Mouse (Mus musculus) thymus, postnatal 25 days (tissue): ENCODE results near the gene Hoxd10.

Experiments
- DNase-seq: peaks from one replicate; pipeline ENCODE4 v3.0.0; 2022

Hoxd10 gene

DNA sequence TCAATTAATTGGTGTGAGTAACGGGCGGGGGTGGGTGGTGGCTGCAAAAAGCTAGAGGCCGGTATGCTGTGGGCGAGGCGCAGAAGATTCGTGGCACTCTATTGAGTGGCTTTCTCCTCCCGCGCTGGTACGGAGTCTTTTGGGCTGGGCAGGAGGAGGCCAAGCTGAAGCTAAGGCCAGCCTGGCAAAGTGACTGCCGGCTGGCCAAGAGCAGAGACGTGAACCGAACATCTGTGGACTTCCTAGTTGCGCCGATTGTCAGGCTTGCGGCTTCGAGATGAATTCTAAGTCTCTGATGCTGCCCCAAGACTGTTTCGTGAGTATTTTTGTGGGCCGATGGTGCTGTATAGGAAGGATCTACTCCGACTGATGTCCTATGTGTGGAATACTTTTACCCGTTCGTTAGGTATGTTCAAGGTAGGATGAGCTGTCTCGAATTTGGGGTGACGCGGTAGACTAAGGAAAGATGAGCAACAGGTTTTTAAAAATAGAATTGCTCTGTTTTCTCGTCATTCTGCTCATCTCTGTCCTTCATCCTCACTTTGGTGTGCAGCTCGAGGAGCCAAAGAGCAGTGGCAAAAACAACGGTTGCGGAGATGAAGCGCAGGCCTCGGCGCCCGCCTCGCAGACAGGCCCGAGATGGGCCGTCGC is 24.4 kb upstream of the Hoxd10 start:
- no peak for DNase-seq

DNA sequence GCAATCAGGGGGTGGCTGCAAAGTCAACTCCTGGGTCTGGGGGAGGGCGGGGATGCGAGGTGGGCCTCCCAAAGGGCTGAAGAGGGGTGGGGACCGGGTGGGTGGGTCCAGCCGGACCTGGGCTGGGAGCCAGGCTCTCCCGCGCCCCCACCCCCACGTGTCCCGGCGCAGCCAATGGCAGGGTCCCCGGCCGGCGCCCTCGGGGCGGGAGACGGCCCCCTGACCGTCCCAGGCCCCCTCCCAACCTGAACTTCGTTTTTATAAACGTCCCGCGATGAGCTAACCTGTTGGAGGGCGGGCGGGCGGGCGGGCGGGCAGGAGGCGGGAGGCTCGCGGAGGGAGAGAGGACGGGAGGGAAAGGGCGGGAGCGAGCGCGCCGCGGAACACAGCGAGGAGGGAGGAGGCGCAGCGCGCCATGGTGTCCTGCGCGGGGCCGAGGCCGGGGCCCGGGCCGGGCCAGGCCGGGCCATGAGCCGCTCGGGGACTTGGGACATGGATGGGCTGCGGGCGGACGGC is 23.8 kb upstream of the Hoxd10 start, which contains the start of gene Hoxd13:
TSS of gene Hoxd13 (plus strand) at position 469 of the 516 bp plus-strand sequence.
- DNase-seq = no peak

DNA sequence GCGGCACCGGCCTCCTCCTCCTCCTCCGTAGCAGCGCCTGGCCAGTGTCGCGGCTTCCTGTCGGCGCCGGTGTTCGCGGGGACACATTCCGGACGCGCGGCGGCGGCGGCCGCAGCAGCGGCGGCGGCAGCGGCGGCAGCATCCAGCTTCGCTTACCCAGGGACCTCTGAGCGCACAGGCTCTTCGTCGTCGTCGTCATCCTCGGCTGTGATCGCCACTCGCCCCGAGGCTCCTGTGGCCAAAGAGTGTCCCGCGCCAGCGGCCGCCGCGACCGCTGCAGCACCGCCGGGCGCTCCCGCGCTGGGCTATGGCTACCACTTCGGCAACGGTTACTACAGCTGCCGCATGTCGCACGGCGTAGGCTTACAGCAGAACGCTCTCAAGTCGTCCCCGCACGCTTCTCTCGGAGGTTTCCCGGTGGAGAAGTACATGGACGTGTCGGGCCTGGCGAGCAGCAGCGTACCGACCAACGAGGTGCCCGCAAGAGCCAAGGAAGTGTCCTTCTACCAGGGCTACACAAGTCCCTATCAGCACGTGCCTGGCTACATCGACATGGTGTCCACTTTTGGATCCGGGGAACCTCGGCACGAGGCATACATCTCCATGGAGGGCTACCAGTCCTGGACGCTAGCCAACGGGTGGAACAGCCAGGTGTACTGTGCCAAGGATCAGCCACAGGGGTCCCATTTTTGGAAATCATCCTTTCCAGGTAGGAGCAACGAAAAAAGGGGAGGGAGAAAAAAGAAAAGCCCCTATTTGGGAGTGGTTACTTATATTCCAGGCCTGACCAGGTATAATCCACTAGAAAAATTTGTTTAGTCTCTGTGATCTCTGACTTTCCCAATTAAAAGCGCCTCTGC is 23.1 kb upstream of the Hoxd10 start:
- DNase-seq = no peak

DNA sequence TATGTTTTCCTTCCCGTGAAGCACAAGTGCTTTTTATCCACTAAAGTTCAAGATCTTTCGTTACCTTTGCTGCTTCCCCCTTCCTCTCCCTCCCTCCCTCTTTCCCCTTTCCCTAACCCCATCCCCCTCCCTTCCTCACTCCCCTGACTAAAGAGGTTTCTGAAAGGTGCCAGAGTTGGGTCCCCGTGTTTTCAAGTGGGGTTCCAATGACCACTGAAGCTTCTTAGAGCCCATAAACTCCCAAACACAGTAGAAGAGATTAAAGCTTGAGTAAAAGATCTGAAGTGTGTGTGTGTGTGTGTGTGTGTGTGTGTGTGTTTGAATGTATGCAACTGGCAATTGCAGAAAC is 22.5 kb upstream of the Hoxd10 start:
- DNase-seq = no peak

DNA sequence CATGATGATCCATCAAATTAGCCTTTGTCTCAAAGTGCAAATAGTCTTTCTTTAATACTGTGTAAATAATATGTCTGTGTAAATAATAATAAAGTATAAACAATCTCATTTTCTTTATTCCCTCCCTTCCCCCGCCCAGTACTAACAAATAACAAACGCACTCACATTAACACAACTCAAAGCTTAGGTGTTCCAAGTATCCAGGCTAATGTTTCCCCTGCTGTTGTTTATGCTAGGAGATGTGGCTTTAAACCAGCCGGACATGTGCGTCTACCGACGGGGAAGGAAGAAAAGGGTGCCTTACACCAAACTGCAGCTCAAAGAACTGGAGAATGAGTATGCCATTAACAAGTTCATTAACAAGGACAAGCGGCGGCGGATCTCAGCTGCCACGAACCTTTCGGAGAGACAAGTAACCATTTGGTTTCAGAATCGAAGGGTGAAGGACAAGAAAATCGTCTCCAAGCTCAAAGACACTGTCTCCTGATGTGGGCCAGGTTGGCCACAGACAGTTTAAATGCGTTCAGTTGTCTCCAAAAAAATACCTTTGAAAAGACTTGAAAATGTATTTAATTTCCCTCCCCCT is 22.0 kb upstream of the Hoxd10 start:
- no peak for DNase-seq

DNA sequence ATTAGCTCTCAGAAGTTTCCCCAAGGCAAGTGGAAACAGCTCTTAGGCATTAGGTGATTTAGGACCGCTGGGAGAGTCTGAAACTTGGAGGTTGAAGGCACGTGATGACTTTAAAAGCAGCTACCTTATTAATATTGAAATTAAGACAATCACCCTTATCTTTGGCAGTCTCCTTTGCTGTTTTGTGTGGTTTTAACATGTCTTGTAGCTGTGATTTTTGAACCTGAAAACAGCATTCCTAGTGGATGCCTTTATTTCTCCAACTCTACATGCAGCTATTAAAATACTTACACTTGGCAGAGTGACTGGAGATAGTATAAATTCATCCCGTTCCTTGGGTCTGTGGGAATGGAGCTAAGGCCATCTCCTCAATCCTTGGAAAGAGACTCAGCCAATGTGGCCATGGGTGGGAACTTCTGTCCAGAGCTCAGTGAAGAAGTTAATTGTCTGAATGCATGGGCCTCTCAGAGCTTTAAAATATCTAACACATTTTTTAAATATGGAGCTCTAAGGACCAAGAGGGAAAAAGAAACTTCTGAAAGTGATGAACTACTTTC is 21.0 kb upstream of the Hoxd10 start:
- DNase-seq = no peak

DNA sequence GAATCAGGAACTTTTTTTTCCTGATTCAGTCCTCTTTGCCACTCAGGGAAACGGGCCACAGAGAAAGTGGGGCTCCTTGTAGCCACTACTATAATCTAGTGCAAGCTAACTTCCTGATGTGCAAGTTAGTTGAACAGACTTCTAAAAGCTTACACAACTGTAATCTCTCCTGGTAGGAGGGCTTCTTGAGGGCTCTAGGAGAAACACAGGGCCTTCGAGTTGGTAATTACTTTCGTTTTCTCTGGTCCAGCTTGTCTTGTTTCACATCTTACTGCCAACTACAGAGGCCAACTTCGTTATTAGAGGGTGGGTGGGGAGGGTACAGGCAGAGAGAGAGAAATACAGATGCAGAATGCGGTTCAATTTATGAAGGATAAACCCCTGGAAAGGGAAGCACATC is 19.9 kb upstream of the Hoxd10 start:
- DNase-seq = no peak

DNA sequence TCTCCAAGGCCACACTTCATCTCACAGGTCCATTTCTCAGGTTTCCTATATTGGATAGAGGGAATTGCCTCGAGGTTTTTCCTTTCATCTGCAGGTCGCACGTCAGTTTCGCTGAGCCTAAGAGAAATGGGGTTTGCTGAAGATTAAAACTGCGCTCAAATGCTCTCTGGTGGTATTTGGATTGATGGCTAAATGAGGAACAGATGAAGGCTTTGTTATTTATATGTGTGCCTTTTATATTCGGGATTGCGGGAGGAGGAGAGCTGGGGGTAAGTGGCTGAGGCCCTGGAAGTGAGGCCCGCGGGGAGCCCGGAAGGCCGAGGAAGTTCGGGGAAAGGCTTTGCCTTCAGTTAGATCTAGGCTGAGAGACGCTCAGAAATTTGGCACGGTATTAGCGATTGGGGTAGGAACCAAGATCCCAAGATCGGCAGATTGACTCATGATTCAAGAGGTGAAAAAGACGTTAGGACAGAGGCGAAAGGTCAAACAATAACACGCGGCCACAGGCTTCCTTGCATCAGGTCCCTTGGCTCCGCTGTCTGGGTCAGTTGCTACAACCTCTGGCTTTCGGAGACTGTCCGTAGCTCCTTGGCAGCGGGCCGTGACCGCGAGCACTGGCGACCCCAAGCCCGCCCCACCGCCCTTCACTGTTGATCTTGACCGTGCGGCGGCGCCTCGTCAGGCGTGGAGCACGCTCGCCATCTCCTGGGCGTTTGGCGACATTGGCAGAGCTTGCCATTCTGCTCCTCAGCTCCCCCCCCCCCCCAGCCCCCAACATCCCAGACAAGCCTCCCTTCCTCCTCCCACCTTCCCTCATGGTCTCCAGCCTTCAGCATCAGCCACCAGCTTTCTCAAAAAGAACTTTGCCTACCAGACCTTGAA is 19.0 kb upstream of the Hoxd10 start:
- peak; percentile 40 for DNase-seq

DNA sequence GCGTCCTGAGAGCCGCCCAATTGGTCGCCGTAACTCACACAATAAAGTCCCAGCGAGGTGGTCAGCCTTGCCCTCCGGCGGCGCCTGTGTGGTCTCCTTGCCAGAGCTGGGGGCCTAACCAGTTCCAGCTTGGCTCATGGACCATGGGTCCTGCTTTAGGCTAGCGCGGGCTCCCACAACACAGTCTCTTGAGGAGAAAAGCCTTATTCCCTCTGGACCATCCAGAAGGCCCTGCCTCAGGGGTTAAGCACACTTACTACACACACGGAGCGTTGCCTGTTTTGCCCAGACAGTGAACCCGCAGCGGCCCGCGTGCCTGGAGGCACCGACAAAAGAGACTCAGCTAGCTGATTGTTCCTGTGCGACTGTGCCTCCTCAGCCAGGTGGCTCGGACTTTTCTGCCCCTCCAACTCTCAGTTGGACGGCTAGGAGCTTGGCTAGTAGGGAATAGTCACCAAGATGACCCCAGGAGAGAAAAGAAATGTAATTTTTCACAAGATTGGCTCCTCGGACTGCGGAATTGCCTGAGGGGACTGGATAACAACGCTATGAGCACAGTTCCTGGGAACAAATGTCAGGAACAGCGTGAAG is 17.8 kb upstream of the Hoxd10 start:
- DNase-seq = no peak

DNA sequence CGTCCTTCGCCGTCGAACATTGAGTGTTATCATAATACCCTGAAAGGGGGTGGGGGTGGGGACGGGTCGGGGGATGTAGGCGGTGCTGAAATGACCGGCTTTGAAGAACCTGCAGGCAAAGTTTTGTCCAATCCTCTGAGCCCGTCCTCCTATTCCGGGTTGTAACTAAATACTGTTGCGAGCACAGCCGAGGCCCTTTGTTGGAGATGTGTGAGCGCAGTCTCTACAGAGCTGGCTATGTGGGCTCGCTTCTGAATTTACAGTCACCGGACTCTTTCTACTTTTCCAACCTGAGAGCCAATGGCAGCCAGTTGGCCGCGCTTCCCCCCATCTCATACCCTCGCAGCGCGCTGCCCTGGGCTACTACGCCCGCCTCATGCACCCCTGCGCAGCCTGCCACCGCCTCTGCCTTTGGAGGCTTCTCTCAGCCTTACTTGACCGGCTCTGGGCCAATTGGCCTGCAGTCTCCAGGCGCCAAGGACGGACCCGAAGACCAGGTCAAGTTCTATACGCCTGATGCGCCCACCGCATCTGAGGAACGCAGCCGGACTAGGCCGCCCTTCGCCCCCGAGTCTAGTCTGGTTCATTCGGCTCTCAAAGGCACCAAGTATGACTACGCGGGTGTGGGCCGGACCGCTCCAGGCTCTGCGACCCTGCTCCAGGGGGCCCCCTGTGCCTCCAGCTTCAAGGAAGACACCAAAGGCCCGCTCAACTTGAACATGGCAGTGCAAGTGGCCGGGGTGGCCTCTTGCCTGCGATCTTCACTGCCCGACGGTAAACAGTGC is 16.7 kb upstream of the Hoxd10 start, which contains the start of gene Hoxd12:
TSS of gene Hoxd12 (plus strand) at position 133 of the 785 bp plus-strand sequence.
- DNase-seq = no peak

DNA sequence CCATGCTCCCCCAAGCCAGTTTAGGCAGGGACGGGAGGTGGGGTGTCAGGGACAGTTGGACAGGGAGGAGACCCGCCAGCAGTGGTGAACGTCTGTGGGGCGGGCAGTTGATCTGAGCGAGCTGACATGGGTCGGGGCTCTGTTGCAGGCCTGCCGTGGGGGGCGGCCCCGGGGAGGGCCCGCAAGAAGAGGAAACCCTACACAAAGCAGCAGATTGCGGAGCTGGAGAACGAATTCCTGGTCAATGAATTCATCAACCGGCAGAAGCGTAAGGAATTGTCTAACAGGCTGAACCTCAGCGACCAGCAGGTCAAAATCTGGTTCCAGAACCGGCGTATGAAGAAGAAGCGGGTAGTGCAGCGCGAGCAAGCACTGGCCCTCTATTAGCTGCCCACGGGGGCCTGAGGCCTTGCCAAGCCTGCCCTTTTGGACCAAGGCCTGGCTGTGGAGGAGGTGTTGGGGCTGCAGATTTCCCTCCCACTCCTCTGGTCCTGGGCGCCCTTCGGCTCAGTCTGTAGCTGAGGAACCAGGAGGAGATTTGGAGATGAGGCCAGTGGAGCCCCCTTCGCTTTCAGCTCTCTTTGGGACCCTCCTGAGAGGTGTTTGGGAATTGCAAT is 15.9 kb upstream of the Hoxd10 start:
- DNase-seq = no peak

DNA sequence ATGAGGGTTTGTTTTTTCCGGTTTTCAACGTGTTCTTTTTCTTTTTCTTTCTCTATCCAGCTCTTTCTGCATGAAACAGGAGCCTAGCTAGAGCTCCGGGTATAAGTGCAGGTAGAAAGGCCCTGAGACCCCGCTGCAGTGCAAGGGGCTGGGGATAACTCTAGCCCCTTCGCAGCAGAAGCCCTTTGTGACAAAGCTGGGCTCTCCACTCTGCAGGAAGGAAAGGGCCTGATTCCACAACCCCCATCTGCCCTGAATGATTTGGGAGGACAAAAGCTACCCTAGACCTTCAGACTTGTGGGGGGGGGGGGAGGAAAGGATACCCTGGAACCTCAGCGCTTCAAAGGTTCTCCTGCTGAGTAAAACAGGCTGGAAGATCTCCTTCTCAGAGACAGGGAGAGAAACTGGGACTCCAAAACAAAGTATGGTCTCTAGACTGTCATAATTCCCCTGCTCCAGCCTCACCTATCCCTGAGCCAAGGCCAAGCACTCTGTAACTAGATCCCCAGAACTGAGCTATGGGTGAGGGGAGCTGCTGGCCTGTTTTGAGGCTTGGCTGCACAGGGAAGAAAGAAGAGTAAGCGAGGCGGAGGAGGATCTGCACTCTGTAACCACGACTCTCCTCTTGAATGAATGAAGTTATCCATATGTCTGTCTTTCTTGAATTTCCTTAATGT is 15.2 kb upstream of the Hoxd10 start:
- no peak for DNase-seq

DNA sequence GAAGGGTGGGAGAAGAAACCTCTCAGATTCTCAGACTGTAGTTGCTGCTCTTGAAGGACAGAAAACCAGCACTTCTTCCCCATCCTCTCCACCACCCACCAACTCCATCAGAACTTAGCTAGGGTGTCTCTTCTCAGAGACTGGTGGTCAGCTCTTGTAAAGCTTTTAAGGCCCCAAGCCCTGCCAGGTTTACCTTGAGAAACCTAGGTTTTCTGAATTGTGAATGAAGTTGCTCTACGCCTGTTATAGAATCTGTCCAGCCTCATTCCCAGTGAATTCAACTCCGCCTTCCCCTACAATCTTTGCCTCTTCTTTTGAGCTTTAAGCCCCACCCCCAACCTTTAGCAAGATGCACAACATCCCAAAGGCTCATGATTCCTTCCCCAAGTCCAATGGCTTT is 14.6 kb upstream of the Hoxd10 start:
- no peak for DNase-seq

DNA sequence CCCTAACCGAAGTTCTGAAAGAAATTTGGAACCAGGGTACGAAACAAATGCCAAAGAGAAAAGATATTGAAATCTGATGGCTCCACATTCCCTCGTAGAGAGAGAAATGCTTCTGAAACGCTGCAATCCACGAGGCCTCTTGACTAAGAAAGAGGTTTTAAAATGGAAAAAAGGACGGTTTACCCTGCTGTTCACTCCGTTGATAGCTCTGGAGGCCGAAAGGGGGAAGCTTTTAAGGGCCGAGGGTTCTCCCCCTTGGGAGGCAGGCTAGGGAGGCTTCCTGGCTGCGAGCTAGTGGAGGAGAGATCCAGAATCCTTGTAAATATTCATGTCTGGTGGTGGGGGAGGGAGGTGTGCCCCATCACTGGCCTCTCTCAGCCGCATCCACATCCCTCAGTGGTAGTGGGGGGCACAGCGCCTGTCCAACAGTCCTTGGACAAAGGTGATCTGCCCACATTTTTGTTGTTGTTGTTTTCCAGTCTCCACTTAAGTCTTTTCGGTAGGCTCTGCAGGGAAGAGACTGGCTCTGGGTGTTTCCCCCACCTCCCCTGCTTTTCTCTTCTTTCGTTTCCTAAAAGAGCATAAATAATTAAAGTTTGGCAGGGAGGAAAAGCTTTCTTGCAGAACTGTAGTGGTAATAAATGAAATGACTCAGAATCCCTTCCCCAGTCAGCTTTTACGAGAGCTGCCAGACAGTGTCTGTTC is 12.7 kb upstream of the Hoxd10 start, which contains the start of gene Hoxd11:
TSS of gene Hoxd11 (plus strand) at position 667 of the 705 bp plus-strand sequence.
- DNase-seq = no peak

DNA sequence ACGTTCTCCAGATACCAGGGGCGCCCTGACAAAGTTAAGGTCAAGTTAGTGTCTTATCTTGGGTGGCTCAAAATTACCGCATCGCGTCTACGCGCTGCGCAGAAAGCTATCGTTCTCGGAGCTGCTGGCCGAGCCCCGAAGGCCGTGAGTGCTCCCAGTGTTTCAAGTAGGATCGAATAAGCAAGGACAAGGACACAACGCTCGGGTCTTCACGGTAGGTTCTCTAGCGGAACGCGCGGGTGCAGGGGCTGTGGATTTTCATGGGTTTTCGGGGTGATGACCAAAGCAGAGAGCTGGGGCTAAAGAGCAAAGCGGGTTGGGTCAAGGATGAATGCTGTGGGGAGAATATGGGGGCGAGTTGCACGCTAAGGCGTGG is 12.1 kb upstream of the Hoxd10 start:
- DNase-seq = no peak

DNA sequence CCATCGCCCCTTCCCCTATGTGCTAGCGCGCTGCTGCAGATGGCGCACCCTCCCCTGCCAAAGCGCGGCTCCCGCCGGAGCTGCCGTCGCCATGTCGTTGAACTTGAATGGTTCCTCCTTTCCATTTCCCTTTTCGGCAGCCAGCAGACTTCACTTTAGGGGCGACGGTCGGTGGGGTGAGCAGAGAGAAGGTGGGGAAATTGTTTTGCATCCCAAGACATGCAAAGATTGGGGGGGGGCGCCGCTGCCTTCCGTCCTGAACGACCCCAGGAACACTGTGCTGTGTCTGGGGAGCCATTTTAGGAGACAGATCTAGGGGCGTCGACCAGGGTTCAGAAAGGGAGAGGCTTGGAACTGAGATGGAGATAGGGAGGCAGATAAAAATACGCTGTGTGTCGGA is 11.7 kb upstream of the Hoxd10 start:
- no peak for DNase-seq

DNA sequence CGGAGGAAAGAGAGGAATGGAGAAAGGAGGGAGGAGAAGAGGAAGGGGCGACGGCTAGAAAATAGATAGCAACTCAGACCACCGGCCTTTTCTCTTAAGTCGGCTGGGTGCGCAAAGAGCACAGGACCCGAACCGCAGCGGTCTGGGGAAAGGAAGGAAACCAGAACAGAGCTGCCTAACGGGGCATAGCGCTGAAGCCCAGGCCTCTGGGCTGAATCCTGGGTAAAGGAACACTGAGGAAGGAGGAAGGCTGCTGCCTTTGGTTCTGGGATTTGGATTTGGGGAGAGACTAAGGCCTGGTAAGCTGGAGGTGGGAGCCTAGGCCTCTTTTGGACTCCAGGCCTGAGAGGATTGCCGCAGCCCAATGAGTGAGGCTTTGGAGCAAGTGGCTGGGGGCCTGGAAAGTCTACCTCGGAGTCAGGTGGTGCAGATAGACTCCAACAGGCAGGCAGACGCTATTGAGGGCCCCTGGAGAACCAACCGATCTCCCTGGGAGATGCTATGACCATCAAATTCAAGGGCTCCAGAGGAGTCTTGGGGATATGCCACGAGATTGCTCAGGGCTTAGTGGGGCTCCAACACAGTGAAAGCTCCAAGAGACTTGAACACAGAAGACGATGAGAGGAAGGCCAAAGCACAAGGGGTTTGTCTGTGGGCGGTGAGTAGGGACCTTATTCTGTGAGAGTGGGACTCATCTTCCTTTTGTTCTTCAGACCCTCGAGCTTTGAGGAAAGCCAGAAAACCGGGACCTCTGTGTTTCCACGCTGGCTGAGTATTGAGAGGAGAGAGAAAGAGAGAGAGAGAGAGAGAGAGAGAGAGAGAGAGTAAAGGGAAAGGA is 10.9 kb upstream of the Hoxd10 start:
- no peak for DNase-seq
